Mouse (Mus musculus): ENCODE measurements around the gene Madd. TPM values are rescaled to one million over a fixed set of nuclear protein-coding genes. Genes with fewer than 3 reads are reported as not detected.

Gene Madd
- polyA plus RNA-seq, 1 experiment from 2014 or later: 6.8 TPM

- ATAC-seq (ENCODE audit: insufficient number of reproducible peaks, low FRiP score, low TSS enrichment, low read depth) (peak; percentile 95), DNase-seq (ENCODE audit: low spot score) (peak; percentile 87)
- WGBS: under 1% methylated on average over 79 of the region's 81 CpGs
- H3K4me3 ChIP-seq (ENCODE audit: low read depth, low read length): peak overlapping the region; percentile 84
- H3K36me3 ChIP-seq (ENCODE audit: control insufficient read depth, insufficient read depth, low read length): peaks cover 2% of the 10 kb centered on the region; the same call in 1 of the 2 replicates
- no peaks in the 10 kb centered on the region for H3K9me3 ChIP-seq (ENCODE audit: control insufficient read depth, low read length)
- H3K27ac ChIP-seq (replicated peaks; ENCODE audit: low read depth, low read length): peak overlapping the region; percentile 58; the same call in 1 of the 2 replicates
- H3K27me3 ChIP-seq (ENCODE audit: control insufficient read depth, insufficient read depth, low read length): no peaks in the 10 kb centered on the region
- peaks cover 4% of the 10 kb centered on the region for H3K4me1 ChIP-seq (ENCODE audit: control insufficient read depth, insufficient read depth, low read length)
- H3K9ac ChIP-seq (ENCODE audit: low read length): peak overlapping the region; percentile 71
- peak overlapping the region; percentile 80 for H3K4me2 ChIP-seq (ENCODE audit: low read depth, severe bottlenecking)
These were observed 1.1 kb downstream of the Madd start for GRCm38 (mm10) chr2:91182405-91183147.

GRCm38 (mm10) chr2:91182016-91182404 is 1.6 kb downstream of the Madd start:
- Histone ChIP-seq H3K4me1 (ENCODE audit: control insufficient read depth, insufficient read depth, low read length) (peaks cover 4% of the 10 kb centered on the region), H3K4me2 (ENCODE audit: low read depth, severe bottlenecking) (peak overlapping the region; percentile 80), H3K27me3 (ENCODE audit: control insufficient read depth, insufficient read depth, low read length) (no peaks in the 10 kb centered on the region), H3K36me3 (ENCODE audit: control insufficient read depth, insufficient read depth, low read length) (peaks cover 2% of the 10 kb centered on the region; the same call in 1 of the 2 replicates), H3K27ac (replicated peaks; ENCODE audit: low read depth, low read length) (no peak overlapping the region), H3K9me3 (ENCODE audit: control insufficient read depth, low read length) (no peaks in the 10 kb centered on the region), H3K9ac (ENCODE audit: low read length) (no peak overlapping the region), H3K4me3 (ENCODE audit: low read depth, low read length) (peak overlapping the region; percentile 84)
- no peak for ATAC-seq (ENCODE audit: insufficient number of reproducible peaks, low FRiP score, low TSS enrichment, low read depth)
- no peak for DNase-seq (ENCODE audit: low spot score)
- WGBS: 16% methylated on average over 8 of the region's 8 CpGs

- ATAC-seq (ENCODE audit: insufficient number of reproducible peaks, low FRiP score, low TSS enrichment, low read depth) (no peak), DNase-seq (ENCODE audit: low spot score) (no peak)
- 74% methylated on average over 5 of the region's 5 CpGs for WGBS
- Histone ChIP-seq H3K27me3 (ENCODE audit: control insufficient read depth, insufficient read depth, low read length) (no peaks in the 10 kb centered on the region), H3K27ac (replicated peaks; ENCODE audit: low read depth, low read length) (no peak overlapping the region), H3K4me3 (ENCODE audit: low read depth, low read length) (no peak overlapping the region), H3K36me3 (ENCODE audit: control insufficient read depth, insufficient read depth, low read length) (peaks cover 2% of the 10 kb centered on the region; the same call in 1 of the 2 replicates), H3K9ac (ENCODE audit: low read length) (no peak overlapping the region), H3K4me1 (ENCODE audit: control insufficient read depth, insufficient read depth, low read length) (peaks cover 4% of the 10 kb centered on the region), H3K9me3 (ENCODE audit: control insufficient read depth, low read length) (no peaks in the 10 kb centered on the region), H3K4me2 (ENCODE audit: low read depth, severe bottlenecking) (no peak overlapping the region)
These were observed 2.9 kb downstream of the Madd start for GRCm38 (mm10) chr2:91180706-91181105.

DNA sequence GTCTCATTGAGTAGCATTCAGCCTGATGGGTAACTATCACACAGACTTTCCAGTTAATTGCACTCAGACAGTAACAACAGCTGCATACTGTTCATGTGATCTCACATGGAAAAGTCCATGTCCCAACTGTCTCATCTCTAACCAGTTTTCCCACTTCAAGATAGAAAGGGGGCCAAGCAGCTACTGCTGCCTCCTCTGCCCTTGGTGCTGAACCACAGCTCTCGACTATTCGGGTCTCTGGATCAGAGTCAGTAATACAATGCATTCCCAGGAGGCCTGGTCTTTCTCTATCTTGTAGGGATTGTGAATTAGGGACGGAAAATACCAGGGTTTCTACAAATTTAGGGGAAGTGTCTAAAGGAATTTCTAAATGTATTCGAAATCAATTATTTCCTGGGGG is 3.8 kb downstream of the Madd start:
- no peaks in the 10 kb centered on the region for H3K27me3 ChIP-seq (ENCODE audit: control insufficient read depth, insufficient read depth, low read length)
- ATAC-seq (ENCODE audit: insufficient number of reproducible peaks, low FRiP score, low TSS enrichment, low read depth) (no peak), DNase-seq (ENCODE audit: low spot score) (no peak)
- H3K9me3 ChIP-seq (ENCODE audit: control insufficient read depth, low read length): no peaks in the 10 kb centered on the region
- H3K9ac ChIP-seq (ENCODE audit: low read length): no peak overlapping the region
- no peak overlapping the region for H3K4me3 ChIP-seq (ENCODE audit: low read depth, low read length)
- H3K36me3 ChIP-seq (ENCODE audit: control insufficient read depth, insufficient read depth, low read length): peaks cover 2% of the 10 kb centered on the region; the same call in 1 of the 2 replicates
- peaks cover 4% of the 10 kb centered on the region for H3K4me1 ChIP-seq (ENCODE audit: control insufficient read depth, insufficient read depth, low read length)
- H3K4me2 ChIP-seq (ENCODE audit: low read depth, severe bottlenecking): no peak overlapping the region
- no peak overlapping the region for H3K27ac ChIP-seq (replicated peaks; ENCODE audit: low read depth, low read length)
- 54% methylated on average over 4 of the region's 4 CpGs for WGBS

DNA sequence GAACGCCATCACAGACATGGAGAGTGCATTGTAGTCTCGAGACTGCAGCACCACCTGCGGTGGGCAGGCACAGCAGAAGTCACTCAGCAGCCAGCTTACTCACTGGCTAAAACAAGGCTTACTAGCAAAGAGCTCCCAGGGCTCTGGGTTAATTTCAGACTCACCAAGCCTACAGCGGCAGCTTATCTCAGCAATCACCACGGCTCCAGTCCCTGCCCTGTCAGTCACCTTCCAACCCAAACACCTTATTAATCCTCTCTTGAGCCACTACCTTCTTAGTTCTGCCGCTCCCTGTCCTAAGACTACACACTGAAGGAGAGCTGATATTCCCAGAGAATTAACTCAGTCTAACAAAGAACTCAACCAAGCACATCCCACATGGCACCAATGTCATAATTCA is 7.4 kb downstream of the Madd start:
- 75% methylated on average over 6 of the region's 6 CpGs for WGBS
- Histone ChIP-seq H3K4me3 (ENCODE audit: low read depth, low read length) (no peak overlapping the region), H3K27me3 (ENCODE audit: control insufficient read depth, insufficient read depth, low read length) (no peaks in the 10 kb centered on the region), H3K4me2 (ENCODE audit: low read depth, severe bottlenecking) (no peak overlapping the region), H3K9me3 (ENCODE audit: control insufficient read depth, low read length) (no peaks in the 10 kb centered on the region), H3K9ac (ENCODE audit: low read length) (no peak overlapping the region), H3K36me3 (ENCODE audit: control insufficient read depth, insufficient read depth, low read length) (peaks cover 2% of the 10 kb centered on the region; the same call in 1 of the 2 replicates), H3K4me1 (ENCODE audit: control insufficient read depth, insufficient read depth, low read length) (no peaks in the 10 kb centered on the region), H3K27ac (replicated peaks; ENCODE audit: low read depth, low read length) (no peak overlapping the region)
- no peak for ATAC-seq (ENCODE audit: insufficient number of reproducible peaks, low FRiP score, low TSS enrichment, low read depth)
- DNase-seq (ENCODE audit: low spot score): no peak

- Histone ChIP-seq H3K9me3 (ENCODE audit: control insufficient read depth, low read length) (no peaks in the 10 kb centered on the region), H3K27ac (replicated peaks; ENCODE audit: low read depth, low read length) (no peak overlapping the region), H3K9ac (ENCODE audit: low read length) (no peak overlapping the region), H3K4me2 (ENCODE audit: low read depth, severe bottlenecking) (no peak overlapping the region), H3K4me1 (ENCODE audit: control insufficient read depth, insufficient read depth, low read length) (no peaks in the 10 kb centered on the region), H3K27me3 (ENCODE audit: control insufficient read depth, insufficient read depth, low read length) (no peaks in the 10 kb centered on the region), H3K4me3 (ENCODE audit: low read depth, low read length) (no peak overlapping the region), H3K36me3 (ENCODE audit: control insufficient read depth, insufficient read depth, low read length) (peaks cover 2% of the 10 kb centered on the region; the same call in 1 of the 2 replicates)
- 89% methylated on average over 4 of the region's 4 CpGs for WGBS
- no peak for ATAC-seq (ENCODE audit: insufficient number of reproducible peaks, low FRiP score, low TSS enrichment, low read depth)
- DNase-seq (ENCODE audit: low spot score): no peak
These were observed 8.1 kb downstream of the Madd start for GRCm38 (mm10) chr2:91175490-91175889.

GRCm38 (mm10) chr2:91169587-91170322 is 13.9 kb downstream of the Madd start:
- H3K4me3 ChIP-seq (ENCODE audit: low read depth, low read length): no peak overlapping the region
- H3K4me1 ChIP-seq (ENCODE audit: control insufficient read depth, insufficient read depth, low read length): no peaks in the 10 kb centered on the region
- DNase-seq (ENCODE audit: low spot score) (no peak), ATAC-seq (ENCODE audit: insufficient number of reproducible peaks, low FRiP score, low TSS enrichment, low read depth) (no peak)
- no peaks in the 10 kb centered on the region for H3K9me3 ChIP-seq (ENCODE audit: control insufficient read depth, low read length)
- H3K36me3 ChIP-seq (ENCODE audit: control insufficient read depth, insufficient read depth, low read length): peaks cover 3% of the 10 kb centered on the region
- H3K27me3 ChIP-seq (ENCODE audit: control insufficient read depth, insufficient read depth, low read length): no peaks in the 10 kb centered on the region
- H3K27ac ChIP-seq (replicated peaks; ENCODE audit: low read depth, low read length): no peak overlapping the region
- H3K9ac ChIP-seq (ENCODE audit: low read length): no peak overlapping the region
- WGBS: 86% methylated on average over 25 of the region's 25 CpGs
- no peak overlapping the region for H3K4me2 ChIP-seq (ENCODE audit: low read depth, severe bottlenecking)

DNA sequence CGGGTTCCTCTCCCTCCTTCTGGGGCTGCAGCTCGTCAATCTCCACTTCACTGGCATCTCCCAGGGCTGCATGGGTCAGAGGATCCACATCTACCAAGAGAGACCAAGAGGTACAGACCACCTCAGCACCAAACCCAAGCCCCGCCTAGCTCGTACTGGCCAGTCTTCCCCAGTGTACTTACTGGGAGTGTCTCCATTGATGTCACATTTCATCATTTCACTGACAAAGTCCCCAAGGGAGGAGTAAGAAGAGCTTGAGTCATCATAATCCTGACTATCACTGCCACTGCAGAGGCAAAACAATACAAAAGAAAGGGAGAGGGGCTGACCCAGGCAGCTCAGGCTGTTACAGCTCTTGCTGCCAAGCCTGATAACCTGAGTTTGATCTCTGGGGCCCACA is 16.0 kb downstream of the Madd start:
- H3K4me2 ChIP-seq (ENCODE audit: low read depth, severe bottlenecking): no peak overlapping the region
- ATAC-seq (ENCODE audit: insufficient number of reproducible peaks, low FRiP score, low TSS enrichment, low read depth): no peak
- H3K27ac ChIP-seq (replicated peaks; ENCODE audit: low read depth, low read length): no peak overlapping the region
- no peaks in the 10 kb centered on the region for H3K27me3 ChIP-seq (ENCODE audit: control insufficient read depth, insufficient read depth, low read length)
- DNase-seq (ENCODE audit: low spot score): no peak
- H3K9ac ChIP-seq (ENCODE audit: low read length): no peak overlapping the region
- H3K36me3 ChIP-seq (ENCODE audit: control insufficient read depth, insufficient read depth, low read length): peaks cover 3% of the 10 kb centered on the region
- WGBS: 77% methylated on average over 4 of the region's 4 CpGs
- H3K9me3 ChIP-seq (ENCODE audit: control insufficient read depth, low read length): no peaks in the 10 kb centered on the region
- no peak overlapping the region for H3K4me3 ChIP-seq (ENCODE audit: low read depth, low read length)
- H3K4me1 ChIP-seq (ENCODE audit: control insufficient read depth, insufficient read depth, low read length): no peaks in the 10 kb centered on the region
